Mouse (Mus musculus): ENCODE results near the gene Prkra. TPM values are rescaled to one million over a fixed set of nuclear protein-coding genes. Genes with fewer than 3 reads are reported as not detected.

Prkra gene
- 8.5 TPM for polyA plus RNA-seq (2017; shearing (Covaris generic))

DNA sequence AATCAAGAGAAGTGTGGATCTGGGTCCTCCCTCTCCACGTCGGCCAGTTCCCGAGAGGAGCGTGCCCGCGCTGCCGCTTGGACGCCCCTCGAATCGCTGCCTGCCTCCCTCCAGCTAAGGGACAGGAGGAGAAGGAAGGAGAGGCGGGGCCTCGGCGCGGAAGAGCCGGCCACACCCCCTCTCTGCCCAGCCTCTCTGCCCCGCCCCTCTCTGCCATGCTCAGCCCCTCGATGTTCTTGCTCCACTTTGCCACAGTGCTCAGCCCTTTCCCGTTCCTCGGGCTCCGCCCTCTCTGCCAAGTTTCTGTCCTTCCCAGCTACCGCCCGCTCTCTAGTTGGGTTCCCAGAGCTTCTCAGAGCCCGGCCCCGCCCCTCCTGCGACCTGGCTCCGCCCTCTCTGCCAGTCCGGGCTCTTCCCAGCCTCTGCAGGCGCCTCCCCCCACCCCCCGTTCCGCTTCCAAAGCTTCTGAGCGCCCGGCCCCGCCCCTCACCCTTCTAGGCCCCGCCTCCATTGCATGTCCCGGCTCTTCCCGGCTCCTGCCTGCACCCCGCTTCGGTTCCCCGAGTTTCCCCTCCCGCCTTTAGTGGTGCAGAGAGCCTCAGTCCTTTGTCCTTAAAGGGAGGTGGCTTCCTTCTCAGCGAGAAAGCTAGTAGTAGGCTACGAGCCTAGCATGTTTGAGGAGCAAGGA is at the start of gene Prkra, which contains the start of gene Pjvk:
Gene Prkra, minus strand, starts transcription at position 133 of the 688 bp plus-strand sequence.
Gene Pjvk, plus strand, starts transcription at position 594 of the 688 bp plus-strand sequence.

DNA sequence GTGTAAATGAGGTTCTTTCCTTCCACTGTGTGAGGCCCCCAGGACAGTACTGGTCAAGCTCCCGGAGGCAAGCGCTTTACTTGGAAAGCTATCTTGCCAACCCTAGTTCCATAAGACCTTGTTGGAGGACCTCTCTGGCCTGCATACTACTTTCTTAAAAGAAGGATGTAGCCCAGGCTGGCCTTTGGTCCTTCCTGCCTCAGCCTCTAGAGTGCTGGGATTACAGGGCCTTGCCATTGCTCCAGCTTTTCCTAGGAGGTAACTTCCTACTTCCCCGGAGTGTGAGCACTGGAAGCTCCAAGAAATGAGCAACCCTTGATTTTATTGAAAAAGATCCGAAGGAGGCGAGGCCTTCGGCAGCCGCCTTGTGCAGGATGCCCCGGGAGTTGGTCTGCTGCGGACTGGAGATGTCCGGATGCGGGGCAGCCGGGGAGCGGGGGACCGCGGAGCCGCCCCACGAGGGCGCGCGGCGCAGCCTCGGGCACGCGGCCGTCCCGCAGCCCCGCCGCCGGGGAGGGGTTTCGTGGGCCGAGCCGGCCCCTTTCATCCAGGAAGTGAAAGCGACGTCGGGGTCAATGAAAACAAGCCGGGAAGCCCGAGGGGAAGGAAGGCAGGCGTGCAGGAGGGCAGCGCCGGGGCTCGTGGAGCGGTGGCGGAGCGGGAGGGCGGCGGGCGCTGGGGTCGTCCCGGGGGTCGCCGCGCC is 27.1 kb upstream of the Prkra start, which contains the start of gene Plekha3:
Gene Plekha3, plus strand, starts transcription at position 557 of the 703 bp plus-strand sequence.

DNA sequence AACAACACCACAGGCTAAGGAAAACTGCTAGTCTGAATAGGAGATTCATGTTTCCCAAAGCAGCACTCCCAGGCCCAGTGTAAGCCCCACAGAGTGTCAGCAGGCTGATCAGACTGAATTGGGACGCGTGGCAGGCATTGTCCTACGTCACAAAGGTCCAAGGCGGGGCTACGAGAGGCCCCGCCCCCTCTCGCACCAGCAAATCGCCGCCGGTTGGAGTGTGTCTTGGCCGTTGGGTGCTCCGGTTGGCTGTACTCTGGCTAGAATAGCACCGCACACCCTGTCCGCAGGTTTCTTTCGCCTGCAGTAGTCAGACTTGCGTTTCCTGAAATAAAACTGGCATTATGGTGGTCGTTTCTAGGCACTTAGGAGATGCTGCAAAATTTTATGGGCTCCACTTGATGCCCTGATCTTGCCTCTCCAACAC is 25.2 kb upstream of the Prkra start, which contains the start of gene Fkbp7:
Gene Fkbp7, minus strand, starts transcription at position 151 of the 427 bp plus-strand sequence.

Other genes starting within 250 kb of the Prkra start
- gene Osbpl6, start 241.5 kb downstream of the Prkra start, polyA plus RNA-seq (2017; shearing (Covaris generic)) = 0.21 TPM
- gene Pjvk, start 461 bp upstream of the Prkra start, polyA plus RNA-seq (2017; shearing (Covaris generic)) = not detected
- gene Fkbp7, start 25.1 kb upstream of the Prkra start, polyA plus RNA-seq (2017; shearing (Covaris generic)) = 4.4 TPM
- gene Plekha3, start 27.3 kb upstream of the Prkra start, polyA plus RNA-seq (2017; shearing (Covaris generic)) = 5.9 TPM

Measured in CD4-positive, CD25-positive, alpha-beta regulatory T cell, adult 9 weeks (primary cell).